Mouse (Mus musculus) small intestine, adult 2 months (tissue): Measurements from ENCODE around the gene Anxa5.

Experiments
- CTCF ChIP-seq: fragments of 200-500 bp; IDR thresholded peaks from 2 replicates; pipeline ENCODE4 v1.5.1; 2012; ENCODE audit warnings: low read depth, mild to moderate bottlenecking, control low read depth, inconsistent platforms, low read length, moderate library complexity, mixed read lengths; ENCODE audit not compliant: insufficient replicate concordance, insufficient read length; ENCODE audit errors: extremely low read depth
- POLR2A ChIP-seq: fragments of 200-500 bp; IDR thresholded peaks from 2 replicates; pipeline ENCODE4 v1.6.1; 2012; ENCODE audit warnings: low read depth, mild to moderate bottlenecking, control low read depth, inconsistent platforms, low read length, moderate library complexity

DNA sequence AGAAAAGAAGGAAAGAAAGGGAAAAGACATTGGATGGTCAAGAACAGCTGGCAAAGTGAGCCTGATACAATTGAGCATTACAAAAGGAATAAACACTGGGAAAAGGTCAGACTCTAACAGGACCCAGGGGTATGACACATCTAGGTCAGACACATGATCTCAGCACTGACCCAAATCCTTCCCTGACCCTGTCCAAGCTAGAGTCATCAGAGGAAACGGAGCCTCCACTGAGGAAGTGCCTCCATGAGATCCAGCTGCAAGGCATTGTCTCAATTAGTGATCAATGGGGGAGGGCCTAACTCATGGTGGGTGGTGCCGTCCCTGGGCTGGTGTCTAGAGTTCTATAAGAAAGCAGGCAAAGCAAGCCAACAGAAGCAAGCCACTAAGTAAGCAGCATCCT lies 6.8 kb downstream of the Anxa5 start:
- TF ChIP-seq POLR2A (no peak), CTCF (no peak)
